Mouse (Mus musculus) heart, adult 2 months (tissue): ENCODE measurements around the gene Ttc21b.

Source experiments
- CTCF ChIP-seq: fragments of 200-600 bp; IDR thresholded peaks from 2 replicates; pipeline ENCODE4 v1.8.1; 2022; ENCODE audit warnings: antibody characterized with exemption, mild to moderate bottlenecking, moderate library complexity
- EP300 ChIP-seq: fragments of 200-500 bp; IDR thresholded peaks from 2 replicates; pipeline ENCODE4 v1.6.1; 2011; ENCODE audit warnings: low read depth, low read length, control low read depth; ENCODE audit not compliant: insufficient read depth

DNA sequence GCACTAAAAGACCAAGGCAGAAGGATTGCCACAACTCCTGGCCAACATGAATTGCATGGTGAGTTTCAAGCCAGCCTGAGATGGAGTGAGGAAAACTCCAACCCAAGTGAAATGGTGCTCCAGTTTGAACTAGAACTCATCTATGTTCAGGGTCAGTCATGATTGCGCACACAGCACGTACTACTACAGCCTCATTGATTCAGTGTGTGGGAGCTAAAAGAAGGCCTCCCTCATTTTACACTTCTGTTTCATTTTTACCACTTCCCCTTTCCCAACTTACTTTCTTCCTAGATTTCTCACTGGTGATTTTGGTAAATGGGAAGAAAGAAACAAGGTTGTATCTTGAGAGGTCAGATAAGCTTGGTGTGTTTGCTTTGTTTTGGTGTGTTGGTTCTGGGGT is 114.1 kb downstream of the Ttc21b start:
- TF ChIP-seq CTCF (no peak), EP300 (no peak)
